Mouse (Mus musculus) kidney, adult 2 months (tissue): ENCODE data around the gene Azi2. TPM values are rescaled to one million over a fixed set of nuclear protein-coding genes. Genes with fewer than 3 reads are reported as not detected.

ENCODE experiments used
- DNase-seq: peaks from one replicate; pipeline ENCODE4 v3.0.0; 2021
- H3K27ac ChIP-seq: fragments of 200-500 bp; 2 replicates; pipeline ENCODE4 v1.5.1; 2012; ENCODE audit warnings: low read depth, low read length, control low read depth, inconsistent platforms; ENCODE audit not compliant: insufficient read depth
- H3K27me3 ChIP-seq: fragments of 200-500 bp; replicated peaks from 2 replicates; pipeline ENCODE4 v1.6.1; 2012; ENCODE audit warnings: mild to moderate bottlenecking, moderate library complexity, low read length, inconsistent platforms; ENCODE audit not compliant: control insufficient read depth, insufficient read depth
- H3K36me3 ChIP-seq: fragments of 200-500 bp; 2 replicates; pipeline ENCODE4 v1.6.1; 2012; ENCODE audit warnings: mild to moderate bottlenecking, moderate library complexity, low read length, inconsistent platforms; ENCODE audit not compliant: control insufficient read depth, insufficient read depth
- H3K4me1 ChIP-seq: fragments of 200-500 bp; 2 replicates; pipeline ENCODE4 v1.6.1; 2011; ENCODE audit warnings: low read length; ENCODE audit not compliant: control insufficient read depth, insufficient read depth
- H3K4me3 ChIP-seq: fragments of 200-500 bp; 2 replicates; pipeline ENCODE4 v1.5.1; 2011; ENCODE audit warnings: mild to moderate bottlenecking, low read depth, low read length, control low read depth; ENCODE audit not compliant: insufficient read depth
- CTCF ChIP-seq: fragments of 200-500 bp; conservative IDR thresholded peaks from 2 replicates; pipeline ENCODE4 v1.5.1; 2011; ENCODE audit warnings: low read depth, mild to moderate bottlenecking, control low read depth, low read length, moderate library complexity, mixed read lengths; ENCODE audit not compliant: insufficient read depth, insufficient read length
- POLR2A ChIP-seq: fragments of 200-500 bp; IDR thresholded peaks from one replicate; pipeline ENCODE4 v1.6.1; 2011; ENCODE audit warnings: low read depth, low read length, control low read depth
- WGBS: fragments of 180-500 bp; shearing (Covaris S2); methylation state at CpG from one replicate; pipeline ENCODE4 v1.1.7; 2018; 5-methylcytosine and 5-hydroxymethylcytosine counted together
- polyA plus RNA-seq: library from polyadenylated mRNA; depleted of rRNA; stranded (reverse); fragments of >200 nt; gene quantifications from 2 replicates; pipeline ENCODE4 v1.2.3, GENCODE M21; 2012; rRNA removed

The Azi2 gene
- polyA plus RNA-seq, 1 experiment, result 26.2 TPM

DNA sequence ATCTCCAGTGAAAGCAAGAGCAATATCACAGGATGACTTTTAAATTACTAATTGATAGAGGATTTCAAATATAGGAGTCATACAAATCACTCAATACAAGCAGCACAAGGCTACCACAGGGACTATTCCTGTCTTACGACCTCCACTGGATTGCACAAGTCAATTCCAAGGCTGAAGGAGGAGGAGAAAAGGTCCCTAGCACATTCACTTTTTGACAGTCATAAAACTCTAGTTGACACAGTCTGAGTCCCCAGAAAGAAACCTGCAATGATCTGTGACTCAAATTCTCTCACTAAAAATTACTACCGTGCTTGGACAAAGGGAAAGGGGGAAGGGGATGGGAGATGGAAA lies 70.0 kb downstream of the Azi2 start:
- no peaks in the 10 kb centered on the region for H3K4me1 ChIP-seq
- no peaks in the 10 kb centered on the region; the same call in 1 of the 2 replicates for H3K36me3 ChIP-seq
- WGBS, result 64% methylated on average over 2 of the region's 2 CpGs
- H3K27ac ChIP-seq, result no peak overlapping the region
- DNase-seq, result no peak
- no peaks in the 10 kb centered on the region for H3K27me3 ChIP-seq
- TF ChIP-seq CTCF, result no peak
- TF ChIP-seq POLR2A, result no peak
- H3K4me3 ChIP-seq, result no peak overlapping the region

Other genes starting within 250 kb of the Azi2 start
- gene Cmc1, start 109.7 kb downstream of the Azi2 start, polyA plus RNA-seq, result 3.1 and 7.1 TPM in 2 replicates